Mouse (Mus musculus): ENCODE measurements around the gene Fmnl1.

DNA sequence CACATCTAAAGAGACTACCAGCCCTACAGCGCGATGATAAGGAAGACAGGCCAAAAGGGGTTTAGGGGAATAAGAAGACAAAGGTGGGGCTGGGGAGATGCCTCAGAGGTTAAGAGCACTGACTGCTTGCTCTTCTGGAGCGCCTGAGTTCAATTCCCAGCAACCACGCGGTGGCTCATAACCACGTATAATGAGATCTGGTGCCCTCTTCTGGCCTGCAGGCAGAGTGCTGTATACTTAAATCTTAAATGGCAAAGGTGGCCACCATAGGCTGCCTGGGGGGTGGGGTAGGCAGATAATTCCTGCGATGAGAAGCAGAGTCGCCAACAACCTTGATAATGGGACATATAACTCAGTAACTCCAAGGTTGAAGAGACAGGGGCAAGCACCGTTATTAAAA lies 66.8 kb downstream of the Fmnl1 start:
- no peak for TF ChIP-seq POLR2A (IDR thresholded peaks at IDR 0.05; ENCODE audit: insufficient read depth, low read depth, low read length)
- TF ChIP-seq CTCF (IDR thresholded peaks at IDR 0.05) = peak; percentile 43
